Mouse (Mus musculus) CH12.LX (cell line): ENCODE measurements at regions not wholly inside any gene's neighbourhood (a gene's known extent, or its start where the extent isn't known, plus 50 kb on each side); places are given as distances from the start of the nearest gene placed in this dataset.

ENCODE experiments used
- DNase-seq: peaks from one replicate; pipeline ENCODE4 v3.0.0-alpha.2; 2013; ENCODE audit errors: extremely low read depth
- H3K27ac ChIP-seq: 2 replicates; pipeline ENCODE4 v1.5.1; 2012; ENCODE audit warnings: low read depth, mild to moderate bottlenecking, control low read depth, moderate library complexity; ENCODE audit not compliant: insufficient read depth
- H3K27me3 ChIP-seq: replicated peaks from 2 replicates; pipeline ENCODE3; 2012; ENCODE audit warnings: inconsistent platforms
- H3K36me3 ChIP-seq, 2 experiments: replicated peaks in 1 of 2; 2 replicates each; pipeline versions ENCODE3 to v1.6.1; 2012; ENCODE audit warnings: inconsistent platforms in 1 of 2, low read length in 1 of 2, mild to moderate bottlenecking in 1 of 2, mixed read lengths in 1 of 2, moderate library complexity in 1 of 2; ENCODE audit not compliant: control insufficient read depth in 1 of 2, insufficient read depth in 1 of 2
- H3K4me1 ChIP-seq, 2 experiments: 2 replicates each; pipeline ENCODE4 v1.6.1; 2012; ENCODE audit warnings: inconsistent platforms in 1 of 2, moderate library complexity in 1 of 2; ENCODE audit not compliant: insufficient read depth in 2 of 2, control insufficient read depth in 1 of 2
- H3K4me2 ChIP-seq: 2 replicates; pipeline ENCODE4 v1.6.1; 2012; ENCODE audit warnings: low read depth, mild to moderate bottlenecking, control low read depth; ENCODE audit not compliant: poor library complexity, insufficient read depth, severe bottlenecking
- H3K4me3 ChIP-seq, 3 experiments: fragments of 150-350 bp in 1 of 3; sonication (generic) in 1 of 3; replicated peaks in 1 of 3; 2 replicates each; pipeline versions ENCODE3 to v1.5.1; 2011 to 2012; ENCODE audit warnings: low read depth in 2 of 3, low read length in 2 of 3, mild to moderate bottlenecking in 2 of 3, moderate library complexity in 2 of 3, control low read depth in 1 of 3, improper control_type of control experiment in 1 of 3, inconsistent platforms in 1 of 3, mixed read lengths in 1 of 3; ENCODE audit not compliant: poor library complexity in 1 of 3
- H3K79me2 ChIP-seq: replicated peaks from 2 replicates; pipeline ENCODE4 v1.6.1; 2012; ENCODE audit warnings: mild to moderate bottlenecking, moderate library complexity; ENCODE audit not compliant: control insufficient read depth, poor library complexity, insufficient read depth, severe bottlenecking; ENCODE audit errors: extremely low read depth
- H3K9ac ChIP-seq: 2 replicates; pipeline ENCODE4 v1.6.1; 2012; ENCODE audit warnings: low read depth, mild to moderate bottlenecking, control low read depth, moderate library complexity; ENCODE audit not compliant: insufficient read depth
- H3K9me3 ChIP-seq: replicated peaks from 2 replicates; pipeline ENCODE3; 2012; ENCODE audit warnings: low read length, inconsistent platforms, mixed read lengths
- CTCF ChIP-seq, 2 experiments: IDR thresholded peaks in 1 of 2; conservative IDR thresholded peaks in 1 of 2; 2 replicates each; pipeline ENCODE4 v1.5.1; 2011 to 2012; ENCODE audit warnings: low read depth in 2 of 2, low read length in 2 of 2, improper control_type of control experiment in 1 of 2, inconsistent platforms in 1 of 2, mild to moderate bottlenecking in 1 of 2, moderate library complexity in 1 of 2
- EP300 ChIP-seq: IDR thresholded peaks from 2 replicates; pipeline ENCODE4 v1.6.1; 2011; ENCODE audit warnings: low read length, improper control_type of control experiment
- GABPA ChIP-seq: IDR thresholded peaks from 2 replicates; pipeline ENCODE4 v1.6.1; 2012; ENCODE audit warnings: low read depth, low read length, improper control_type of control experiment, inconsistent platforms; ENCODE audit not compliant: insufficient replicate concordance
- HCFC1 ChIP-seq: IDR thresholded peaks from 2 replicates; pipeline ENCODE4 v1.6.1; 2012; ENCODE audit warnings: low read depth, mild to moderate bottlenecking, inconsistent platforms, low read length, improper control_type of control experiment
- JUN ChIP-seq: IDR thresholded peaks from 2 replicates; pipeline ENCODE4 v1.6.1; 2011; ENCODE audit warnings: low read depth, mild to moderate bottlenecking, low read length, improper control_type of control experiment, moderate library complexity; ENCODE audit not compliant: insufficient read depth
- JUND ChIP-seq: conservative IDR thresholded peaks from 2 replicates; pipeline ENCODE4 v1.6.1; 2011; ENCODE audit warnings: low read depth, low read length, improper control_type of control experiment
- MAFK ChIP-seq: IDR thresholded peaks from 2 replicates; pipeline ENCODE4 v1.6.1; 2011; ENCODE audit warnings: low read length, improper control_type of control experiment; ENCODE audit not compliant: insufficient replicate concordance
- NELFE ChIP-seq: IDR thresholded peaks from 2 replicates; pipeline ENCODE4 v1.6.1; 2011; ENCODE audit warnings: low read depth, low read length, improper control_type of control experiment
- RCOR1 ChIP-seq: conservative IDR thresholded peaks from 2 replicates; pipeline ENCODE4 v1.6.1; 2012; ENCODE audit warnings: low read depth, mild to moderate bottlenecking, inconsistent platforms, low read length, improper control_type of control experiment
- SIN3A ChIP-seq: IDR thresholded peaks from 2 replicates; pipeline ENCODE4 v1.6.1; 2012; ENCODE audit warnings: low read length, improper control_type of control experiment, inconsistent platforms
- SMC3 ChIP-seq: IDR thresholded peaks from 2 replicates; pipeline ENCODE4 v1.6.1; 2011; ENCODE audit warnings: low read depth, low read length, improper control_type of control experiment
- USF2 ChIP-seq: conservative IDR thresholded peaks from 2 replicates; pipeline ENCODE4 v1.6.1; 2011; ENCODE audit warnings: low read depth, low read length, improper control_type of control experiment
- ZC3H11A ChIP-seq: IDR thresholded peaks from 2 replicates; pipeline ENCODE4 v1.6.1; 2012; ENCODE audit warnings: low read depth, mild to moderate bottlenecking, inconsistent platforms, low read length, improper control_type of control experiment
- ZMIZ1 ChIP-seq: IDR thresholded peaks from 2 replicates; pipeline ENCODE4 v1.6.1; 2012; ENCODE audit warnings: low read depth, mild to moderate bottlenecking, inconsistent platforms, low read length, improper control_type of control experiment
- dilution Hi-C: fragments of 300-500 bp; cut with MboI; formaldehyde crosslinking; loops from 2 replicates; pipeline ENCODE4 v1.14.3; 2020; ENCODE audit warnings: low sequenced_read_pairs; ENCODE audit not compliant: extremely low pct_unique_long_range_greater_than_20kb, extremely low pct_ligation_motif_present
- in situ Hi-C: fragments of 300-500 bp; cut with MboI; formaldehyde crosslinking; loops from 3 replicates; pipeline ENCODE4 v1.14.3; 2019; ENCODE audit warnings: low sequenced_read_pairs, low pct_ligation_motif_present, low pct_unique_long_range_greater_than_20kb, mixed read lengths

GRCm38 (mm10) chr15:32799222-32799621, 554.6 kb downstream of the Sema5a start:
- Histone ChIP-seq H3K27me3 (no peaks in the 10 kb centered on the region), H3K79me2 (no peaks in the 10 kb centered on the region), H3K9ac (no peak overlapping the region), H3K4me1 (no peaks in the 10 kb centered on the region), H3K4me2 (no peak overlapping the region), H3K36me3 (no peaks in the 10 kb centered on the region), H3K9me3 (peaks cover 2% of the 10 kb centered on the region), H3K4me3 (no peak overlapping the region), H3K27ac (no peak overlapping the region)
- no peak for DNase-seq
- dilution Hi-C loops (no loop called here), in situ Hi-C loops (no loop called here)
- no peak for TF ChIP-seq EP300
- TF ChIP-seq SIN3A, result no peak
- TF ChIP-seq ZC3H11A, result no peak
- no peak for TF ChIP-seq USF2
- TF ChIP-seq ZMIZ1, result no peak
- TF ChIP-seq RCOR1, result no peak
- no peak for TF ChIP-seq CTCF (conservative IDR thresholded peaks at IDR 0.05 in 1 of 2, IDR thresholded peaks at IDR 0.05 in 1 of 2; ENCODE audit: low read depth in 2 of 2, low read length in 2 of 2)
- no peak for TF ChIP-seq SMC3
- TF ChIP-seq JUND, result no peak
- no peak for TF ChIP-seq JUN
- TF ChIP-seq, all 38 proteins: peak for 0

GRCm38 (mm10) chr15:32810849-32811632, 566.4 kb downstream of the Sema5a start:
- Histone ChIP-seq H3K9ac (no peak overlapping the region), H3K27me3 (no peaks in the 10 kb centered on the region), H3K9me3 (peaks cover 6% of the 10 kb centered on the region), H3K27ac (no peak overlapping the region), H3K36me3 (no peaks in the 10 kb centered on the region), H3K4me2 (no peak overlapping the region), H3K4me3 (no peak overlapping the region), H3K4me1 (peaks cover 0 to 18% of the 10 kb centered on the region in 2 experiments; a peak in 2 of 4 replicates), H3K79me2 (no peaks in the 10 kb centered on the region)
- peak; percentile 56 for DNase-seq
- dilution Hi-C loops, result no loop called here
- no peak for TF ChIP-seq HCFC1
- TF ChIP-seq NELFE, result no peak
- 0 out of 2 replicates have a peak, but pooled peaks have one; percentile 14 for TF ChIP-seq EP300
- in situ Hi-C loops, result no loop called here

GRCm38 (mm10) chr15:32839966-32840365, 595.4 kb downstream of the Sema5a start:
- H3K4me1 ChIP-seq, result no peaks in the 10 kb centered on the region
- H3K9me3 ChIP-seq, result no peaks in the 10 kb centered on the region
- no peak for TF ChIP-seq GABPA
- no peak for TF ChIP-seq MAFK
- no peak for TF ChIP-seq JUN
- H3K79me2 ChIP-seq, result no peaks in the 10 kb centered on the region
- no peak overlapping the region for H3K4me3 ChIP-seq
- dilution Hi-C loops (no loop called here), in situ Hi-C loops (no loop called here)
- H3K27ac ChIP-seq, result no peak overlapping the region
- no peak overlapping the region for H3K9ac ChIP-seq
- DNase-seq, result no peak
- H3K27me3 ChIP-seq, result no peaks in the 10 kb centered on the region
- H3K4me2 ChIP-seq, result no peak overlapping the region
- H3K36me3 ChIP-seq, result no peaks in the 10 kb centered on the region
